Mouse (Mus musculus): ENCODE results near the gene 1700061G19Rik.

DNA sequence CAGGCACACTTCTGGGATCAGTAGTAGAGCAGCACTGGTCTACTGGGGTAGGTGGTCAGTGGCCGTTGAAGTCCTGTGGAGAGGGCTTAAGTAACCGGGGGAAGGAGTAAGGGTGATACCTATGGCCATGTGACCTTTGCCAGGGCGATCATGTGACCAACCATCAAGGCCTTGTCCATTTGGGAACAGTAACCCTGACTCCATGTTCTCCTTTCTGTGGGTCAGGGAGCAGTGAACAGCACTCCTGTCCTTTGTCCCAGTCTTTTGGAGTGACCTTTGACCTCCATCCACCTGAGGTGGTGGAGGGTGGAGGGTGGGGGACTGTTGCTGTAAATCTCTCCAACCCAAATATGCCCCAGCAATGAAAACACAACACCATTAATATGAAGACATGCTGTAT, 1.2 kb downstream of the 1700061G19Rik start:
- no peak for TF ChIP-seq HCFC1 (IDR thresholded peaks at IDR 0.05; ENCODE audit: borderline replicate concordance, insufficient read depth, low read length)
- no peak for TF ChIP-seq ZC3H11A (IDR thresholded peaks at IDR 0.05; ENCODE audit: borderline replicate concordance, low read depth, low read length)
